Mouse (Mus musculus) thymus, adult 2 months (tissue): ENCODE data around the gene Wfdc15a. TPM values are rescaled to one million over a fixed set of nuclear protein-coding genes. Genes with fewer than 3 reads are reported as not detected.

Experiments used
- DNase-seq: peaks from one replicate; pipeline ENCODE4 v3.0.0; 2021
- H3K27ac ChIP-seq: fragments of 200-500 bp; 2 replicates; pipeline ENCODE4 v1.5.1; 2012; ENCODE audit warnings: low read length, control low read depth; ENCODE audit not compliant: control insufficient read depth, insufficient read depth
- H3K27me3 ChIP-seq: fragments of 200-500 bp; 2 replicates; pipeline ENCODE4 v1.6.1; 2012; ENCODE audit warnings: mild to moderate bottlenecking, low read length, moderate library complexity, mixed read lengths; ENCODE audit not compliant: control insufficient read depth, insufficient read depth
- H3K36me3 ChIP-seq: fragments of 200-500 bp; 2 replicates; pipeline ENCODE4 v1.6.1; 2012; ENCODE audit warnings: mild to moderate bottlenecking, low read length, moderate library complexity; ENCODE audit not compliant: control insufficient read depth, insufficient read depth
- H3K4me1 ChIP-seq: fragments of 200-500 bp; replicated peaks from 2 replicates; pipeline ENCODE4 v1.6.1; 2012; ENCODE audit warnings: low read length; ENCODE audit not compliant: control insufficient read depth, insufficient read depth
- H3K4me3 ChIP-seq: fragments of 200-500 bp; 2 replicates; pipeline ENCODE4 v1.5.1; 2012; ENCODE audit warnings: mild to moderate bottlenecking, low read length, control low read depth, moderate library complexity; ENCODE audit not compliant: control insufficient read depth, insufficient read depth
- CTCF ChIP-seq: fragments of 200-500 bp; IDR thresholded peaks from 2 replicates; pipeline ENCODE4 v1.5.1; 2012; ENCODE audit warnings: mild to moderate bottlenecking, control low read depth, low read length, moderate library complexity, borderline replicate concordance; ENCODE audit not compliant: control insufficient read depth, poor library complexity, insufficient read depth; ENCODE audit errors: extremely low read depth
- POLR2A ChIP-seq: fragments of 200-500 bp; IDR thresholded peaks from 2 replicates; pipeline ENCODE4 v1.6.1; 2012; ENCODE audit warnings: mild to moderate bottlenecking, low read length, control low read depth, moderate library complexity; ENCODE audit not compliant: control insufficient read depth, poor library complexity, insufficient read depth; ENCODE audit errors: extremely low read depth
- WGBS: fragments of 180-500 bp; shearing (Covaris S2); methylation state at CpG from one replicate; pipeline ENCODE4 v1.1.7; 2018; 5-methylcytosine and 5-hydroxymethylcytosine counted together
- polyA plus RNA-seq: library from polyadenylated mRNA; depleted of rRNA; stranded (reverse); fragments of >200 nt; gene quantifications from 2 replicates; pipeline ENCODE4 v1.2.3, GENCODE M21; 2012

Gene Wfdc15a
- polyA plus RNA-seq, 1 experiment, result not detected

DNA sequence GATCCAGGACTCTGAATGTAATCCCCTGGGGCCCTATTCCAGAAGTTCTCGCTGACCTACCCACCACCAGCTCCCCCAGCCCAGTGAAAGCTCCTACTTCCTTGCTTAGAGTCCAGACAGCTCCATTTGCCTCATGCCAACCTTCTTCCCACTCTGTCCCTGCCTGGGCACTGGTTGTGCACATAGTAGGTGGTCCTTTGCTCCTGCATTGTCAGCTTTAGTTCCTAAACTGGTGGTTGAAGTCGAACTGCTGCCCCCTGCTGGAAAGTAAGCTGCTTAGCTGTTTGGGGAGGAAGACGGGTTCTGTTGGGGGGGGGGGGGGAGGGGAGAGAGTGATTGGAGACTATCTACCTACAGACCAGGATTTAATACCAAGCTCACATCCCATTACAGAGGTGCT is 19.8 kb downstream of the Wfdc15a start:
- no peak overlapping the region for H3K4me3 ChIP-seq
- H3K4me1 ChIP-seq, result peaks cover 4% of the 10 kb centered on the region; the same call in 1 of the 2 replicates
- peak; percentile 35 for DNase-seq
- no peaks in the 10 kb centered on the region for H3K36me3 ChIP-seq
- 47% methylated on average over 3 of the region's 3 CpGs for WGBS
- H3K27me3 ChIP-seq, result no peaks in the 10 kb centered on the region
- H3K27ac ChIP-seq, result no peak overlapping the region
- TF ChIP-seq CTCF (peak; percentile 60; the same call in 1 of the 2 replicates), POLR2A (no peak)

DNA sequence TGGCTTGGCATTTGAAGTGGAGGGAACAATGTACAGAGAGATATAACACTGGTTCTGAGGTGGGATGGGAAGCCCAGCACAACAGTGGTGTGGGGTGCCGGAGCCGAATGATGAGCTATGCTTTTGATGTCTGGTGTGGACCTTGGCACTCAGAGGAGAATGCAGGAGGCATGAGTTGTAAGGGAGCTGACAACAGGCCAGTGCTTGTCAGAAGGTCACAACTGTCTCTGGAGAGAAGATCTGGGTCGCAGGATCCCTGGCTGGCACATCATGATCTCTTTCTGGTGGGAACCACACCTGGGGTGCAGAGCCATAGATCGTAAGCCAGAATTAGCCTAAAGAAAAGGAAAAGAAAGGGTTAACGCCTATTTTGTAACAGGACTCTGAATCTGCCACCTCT is 22.1 kb downstream of the Wfdc15a start:
- Histone ChIP-seq H3K27me3 (no peaks in the 10 kb centered on the region), H3K4me3 (no peak overlapping the region), H3K27ac (no peak overlapping the region), H3K4me1 (no peaks in the 10 kb centered on the region), H3K36me3 (no peaks in the 10 kb centered on the region)
- no peak for DNase-seq
- 94% methylated on average over 5 of the region's 5 CpGs for WGBS
- TF ChIP-seq CTCF, result no peak
- TF ChIP-seq POLR2A, result no peak

- Histone ChIP-seq H3K4me1 (no peaks in the 10 kb centered on the region), H3K27ac (no peak overlapping the region), H3K36me3 (no peaks in the 10 kb centered on the region), H3K27me3 (peaks cover 9% of the 10 kb centered on the region; the same call in 1 of the 2 replicates), H3K4me3 (no peak overlapping the region)
- DNase-seq, result no peak
- 24% methylated on average over 3 of the region's 3 CpGs for WGBS
- TF ChIP-seq CTCF (no peak), POLR2A (no peak)
Measured at GRCm38 (mm10) chr2:164175850-164176249, 24.1 kb downstream of the Wfdc15a start.

DNA sequence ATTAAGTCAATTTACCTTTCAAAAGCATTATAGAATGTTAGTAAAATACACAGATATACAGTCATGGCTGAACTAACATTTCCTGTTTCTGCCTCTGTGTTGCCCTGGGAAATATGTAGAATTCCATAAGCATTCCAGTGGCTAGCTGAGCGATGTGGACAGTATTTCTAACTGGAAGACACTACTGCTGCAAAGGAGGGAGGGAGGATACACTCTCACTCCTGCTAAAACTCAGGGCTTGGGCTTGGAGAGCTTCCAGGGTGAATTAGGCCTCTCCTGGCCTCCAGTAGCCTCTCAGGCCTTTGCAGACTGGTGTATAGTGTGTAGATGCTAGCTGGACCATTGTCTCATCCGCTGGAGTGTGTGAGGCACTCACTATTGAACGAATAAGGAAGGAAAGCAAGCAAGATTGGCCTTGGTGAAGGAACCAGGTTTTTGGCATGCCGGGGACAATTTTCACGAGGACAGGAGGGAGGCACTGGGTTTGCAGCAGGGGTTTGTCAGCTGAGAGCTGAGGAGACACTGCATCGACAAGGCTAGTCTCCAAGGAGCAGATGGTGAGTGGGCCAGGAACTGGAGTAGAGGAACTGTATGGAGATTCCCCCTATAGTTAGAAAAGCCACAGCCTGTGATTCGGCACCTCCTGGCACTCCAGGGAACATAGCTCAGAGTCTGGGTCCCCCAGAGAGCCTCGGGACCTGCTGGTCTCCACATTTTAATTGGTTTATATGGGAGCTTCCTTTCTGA is 25.1 kb downstream of the Wfdc15a start:
- H3K27me3 ChIP-seq, result peaks cover 17% of the 10 kb centered on the region; the same call in 1 of the 2 replicates
- no peak overlapping the region for H3K27ac ChIP-seq
- no peak overlapping the region for H3K4me3 ChIP-seq
- no peaks in the 10 kb centered on the region for H3K4me1 ChIP-seq
- DNase-seq, result no peak
- TF ChIP-seq POLR2A (no peak), CTCF (no peak)
- H3K36me3 ChIP-seq, result no peaks in the 10 kb centered on the region
- 82% methylated on average over 8 of the region's 8 CpGs for WGBS

DNA sequence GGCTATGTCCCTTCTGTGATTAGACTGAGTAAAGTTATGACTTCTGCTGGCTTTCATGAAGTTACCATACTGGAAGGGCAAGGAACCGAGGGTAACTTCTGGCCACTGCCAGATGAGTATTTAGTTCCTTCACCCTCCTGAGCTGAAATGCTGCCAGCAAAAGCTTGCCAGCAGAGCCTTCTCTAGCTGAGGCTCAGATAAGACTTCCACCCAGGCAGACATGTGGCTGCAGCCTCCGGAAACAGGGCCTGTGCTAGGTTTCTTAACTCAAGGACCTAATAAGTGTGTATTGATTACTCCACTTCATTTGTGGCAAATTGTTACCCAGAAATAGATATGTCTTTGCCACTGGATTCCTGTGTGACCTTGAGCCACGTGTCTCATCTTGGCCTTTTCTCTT is 26.5 kb downstream of the Wfdc15a start:
- DNase-seq, result no peak
- H3K4me1 ChIP-seq, result 0 out of 2 replicates have a peak, but pooled peaks cover under 1% of the 10 kb centered on the region
- WGBS, result 43% methylated on average over 3 of the region's 3 CpGs

DNA sequence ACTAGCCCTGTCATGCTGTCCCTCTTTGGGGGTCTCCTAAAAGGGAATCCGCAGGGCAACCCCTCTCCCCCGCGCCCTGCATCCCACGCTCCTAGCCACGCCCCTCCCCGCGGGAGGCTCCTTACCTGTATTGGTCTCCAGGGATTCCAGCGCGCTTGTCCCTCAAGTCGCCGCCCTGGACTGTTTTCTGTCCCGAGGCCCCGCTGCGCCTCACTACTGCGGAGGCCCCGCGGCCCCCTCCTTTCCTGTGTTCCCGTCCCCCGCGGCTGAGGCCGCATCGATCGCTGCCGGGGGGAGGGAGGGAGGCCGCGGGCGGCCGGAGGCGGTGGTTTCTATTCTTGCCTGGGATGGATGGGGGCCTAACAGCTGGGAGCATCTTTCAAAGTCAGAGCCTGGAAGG is 29.0 kb downstream of the Wfdc15a start, which contains the start of gene Kcns1:
TSS of gene Kcns1 (minus strand) at position 212 of the 400 bp plus-strand sequence.
- H3K27me3 ChIP-seq, result peaks cover 31% of the 10 kb centered on the region; the same call in 1 of the 2 replicates
- WGBS, result 3% methylated on average over 29 of the region's 29 CpGs

More for the DNA sequence above, 26.5 kb downstream of the Wfdc15a start:
- no peaks in the 10 kb centered on the region for H3K36me3 ChIP-seq
- H3K27ac ChIP-seq, result no peak overlapping the region
- TF ChIP-seq CTCF, result no peak
- TF ChIP-seq POLR2A, result no peak
- H3K4me3 ChIP-seq, result no peak overlapping the region
- peaks cover 25% of the 10 kb centered on the region; the same call in 1 of the 2 replicates for H3K27me3 ChIP-seq

More for the DNA sequence above, 29.0 kb downstream of the Wfdc15a start, which contains the start of gene Kcns1:
- TF ChIP-seq POLR2A (no peak), CTCF (no peak)
- Histone ChIP-seq H3K27ac (no peak within 1 kb of the TSS), H3K36me3 (no peaks in the 10 kb centered on the region), H3K4me3 (no peak within 1 kb of the TSS), H3K4me1 (0 out of 2 replicates have a peak, but pooled peaks cover 4% of the 10 kb centered on the region)
- no peak for DNase-seq
